Mouse (Mus musculus) spleen, adult 18-20 months (tissue): ENCODE measurements around the gene Alpk1.
A peak's percentile ranks its signal among the peaks of the same experiment; 100 is the strongest.

Experiments
- DNase-seq, 2 experiments: peaks; one replicate each; pipeline ENCODE4 v3.0.0; 2022; ENCODE audit warnings: mixed read lengths in 2 of 2

The Alpk1 gene

GRCm38 (mm10) chr3:127780021-127780644 is at the start of gene Alpk1:
Alpk1 (minus strand) TSS chr3:127780527.
- peak; percentile 48 to 79 for DNase-seq

- DNase-seq: no peak
Observed at GRCm38 (mm10) chr3:127827123-127827522, 46.8 kb upstream of the Alpk1 start.

- DNase-seq: no peak
Observed at GRCm38 (mm10) chr3:127826503-127826902, 46.2 kb upstream of the Alpk1 start.

- peak; percentile 24 to 34 for DNase-seq
Observed at GRCm38 (mm10) chr3:127823886-127824863, 43.8 kb upstream of the Alpk1 start.

GRCm38 (mm10) chr3:127821209-127821608 is 40.9 kb upstream of the Alpk1 start:
- DNase-seq: no peak

GRCm38 (mm10) chr3:127820400-127820799 is 40.1 kb upstream of the Alpk1 start:
- no peak for DNase-seq

- DNase-seq: no peak
Observed at GRCm38 (mm10) chr3:127818694-127819663, 38.7 kb upstream of the Alpk1 start.

- no peak for DNase-seq
Observed at GRCm38 (mm10) chr3:127817120-127817683, 36.9 kb upstream of the Alpk1 start.

- DNase-seq: no peak
Observed at GRCm38 (mm10) chr3:127809103-127809502, 28.8 kb upstream of the Alpk1 start.

- no peak for DNase-seq
Observed at GRCm38 (mm10) chr3:127807846-127808245, 27.5 kb upstream of the Alpk1 start.

- no peak for DNase-seq
Observed at GRCm38 (mm10) chr3:127805991-127806390, 25.7 kb upstream of the Alpk1 start.

GRCm38 (mm10) chr3:127805071-127805470 is 24.7 kb upstream of the Alpk1 start:
- no peak for DNase-seq

GRCm38 (mm10) chr3:127804439-127804838 is 24.1 kb upstream of the Alpk1 start:
- DNase-seq: no peak

- no peak for DNase-seq
Observed at GRCm38 (mm10) chr3:127802814-127803213, 22.5 kb upstream of the Alpk1 start.

GRCm38 (mm10) chr3:127801162-127801561 is 20.8 kb upstream of the Alpk1 start:
- DNase-seq: no peak

- DNase-seq: no peak
Observed at GRCm38 (mm10) chr3:127796271-127796670, 15.9 kb upstream of the Alpk1 start.

GRCm38 (mm10) chr3:127795762-127796161 is 15.4 kb upstream of the Alpk1 start:
- no peak for DNase-seq

- DNase-seq: peak in 1 of 2 experiments; percentile 18
Observed at GRCm38 (mm10) chr3:127793022-127793421, 12.7 kb upstream of the Alpk1 start.

- peak in 1 of 2 experiments; percentile 20 for DNase-seq
Observed at GRCm38 (mm10) chr3:127791595-127792561, 11.6 kb upstream of the Alpk1 start.

- DNase-seq: peak; percentile 9 to 31
Observed at GRCm38 (mm10) chr3:127791056-127791483, 10.7 kb upstream of the Alpk1 start.
